Mouse (Mus musculus): ENCODE measurements around the gene Eda. TPM values are rescaled to one million over a fixed set of nuclear protein-coding genes. Genes with fewer than 3 reads are reported as not detected.

Eda gene
- 0.18 and 0.28 TPM in 2 replicates for polyA plus RNA-seq (2012; rRNA removed)

GRCm38 (mm10) chrX:99975250-99975984, at the start of gene Eda:
TSS of gene Eda (plus strand) at chrX:99975606.
- WGBS: 17% methylated on average over 35 of the region's 49 CpGs
- TF ChIP-seq CTCF (IDR thresholded peaks at IDR 0.05; ENCODE audit: extremely low read depth, insufficient read length, insufficient replicate concordance, low read depth, low read length) (no peak), POLR2A (IDR thresholded peaks at IDR 0.05; ENCODE audit: low read depth, low read length) (no peak)
- H3K27ac ChIP-seq (ENCODE audit: insufficient read depth, low read depth, low read length): no peak within 1 kb of the TSS

DNA sequence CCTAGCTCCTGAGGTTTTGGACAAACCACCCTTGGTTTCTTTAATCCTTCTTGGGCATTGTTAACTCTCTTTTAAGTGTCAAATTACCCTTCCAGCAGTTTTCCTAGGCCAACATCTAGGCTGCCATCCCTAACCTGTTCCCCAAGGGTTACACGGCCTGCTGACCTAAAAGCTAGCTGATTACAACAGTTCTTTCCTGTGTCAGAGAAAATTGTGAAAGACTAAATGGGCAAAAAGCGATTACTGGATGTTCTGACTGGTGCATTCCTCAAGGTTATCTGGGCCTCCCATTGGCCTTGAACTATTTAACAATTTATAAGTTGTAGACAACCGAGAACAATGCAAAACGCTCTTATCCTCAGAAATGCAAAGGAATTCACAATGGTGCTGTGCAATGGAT, 14.4 kb upstream of the Eda start:
- 77% methylated on average over 4 of the region's 4 CpGs for WGBS
- no peaks in the 10 kb centered on the region for H3K36me3 ChIP-seq (ENCODE audit: control insufficient read depth, insufficient read depth, low read length)
- H3K4me1 ChIP-seq (ENCODE audit: control insufficient read depth, insufficient read depth, insufficient read length, low read length): no peaks in the 10 kb centered on the region
- H3K4me3 ChIP-seq (ENCODE audit: low read depth, low read length): no peak overlapping the region
- no peaks in the 10 kb centered on the region for H3K27me3 ChIP-seq (ENCODE audit: control insufficient read depth, insufficient read depth, low read length)
- no peak overlapping the region for H3K27ac ChIP-seq (ENCODE audit: insufficient read depth, low read depth, low read length)
- TF ChIP-seq CTCF (IDR thresholded peaks at IDR 0.05; ENCODE audit: extremely low read depth, insufficient read length, insufficient replicate concordance, low read depth, low read length) (no peak), POLR2A (IDR thresholded peaks at IDR 0.05; ENCODE audit: low read depth, low read length) (no peak)

More at GRCm38 (mm10) chrX:99975250-99975984, at the start of gene Eda:
- Histone ChIP-seq H3K27me3 (ENCODE audit: control insufficient read depth, insufficient read depth, low read length) (0 out of 2 replicates have a peak, but pooled peaks cover 3% of the 10 kb centered on the region), H3K4me1 (ENCODE audit: control insufficient read depth, insufficient read depth, insufficient read length, low read length) (peaks cover 2% of the 10 kb centered on the region; the same call in 1 of the 2 replicates), H3K36me3 (ENCODE audit: control insufficient read depth, insufficient read depth, low read length) (no peaks in the 10 kb centered on the region), H3K4me3 (ENCODE audit: low read depth, low read length) (peak within 1 kb of the TSS; percentile 65)

DNA sequence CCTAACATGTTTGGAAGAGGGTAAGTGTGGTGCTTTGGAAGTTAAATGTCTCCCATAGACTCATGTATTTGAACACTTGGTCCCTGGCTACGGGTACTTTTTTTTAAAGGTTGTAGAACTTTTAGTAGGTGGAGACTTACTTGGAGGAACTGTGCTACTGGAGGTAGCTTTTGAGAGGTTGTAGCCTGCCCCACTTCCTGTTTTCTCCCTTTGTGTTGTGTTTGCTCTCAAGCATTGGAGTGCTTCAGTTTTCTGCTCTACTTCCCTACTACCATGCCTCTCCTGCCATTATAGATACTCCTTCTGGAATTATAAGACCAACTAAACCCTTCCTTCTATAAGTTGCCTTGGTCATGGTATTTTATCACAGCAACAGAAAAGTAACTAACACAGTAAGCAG, 5.3 kb upstream of the Eda start:
- Histone ChIP-seq H3K36me3 (ENCODE audit: control insufficient read depth, insufficient read depth, low read length) (no peaks in the 10 kb centered on the region), H3K27ac (ENCODE audit: insufficient read depth, low read depth, low read length) (no peak overlapping the region), H3K4me1 (ENCODE audit: control insufficient read depth, insufficient read depth, insufficient read length, low read length) (no peaks in the 10 kb centered on the region), H3K4me3 (ENCODE audit: low read depth, low read length) (no peak overlapping the region), H3K27me3 (ENCODE audit: control insufficient read depth, insufficient read depth, low read length) (no peaks in the 10 kb centered on the region)
- WGBS: 69% methylated on average over 1 of the region's 1 CpGs
- TF ChIP-seq CTCF (IDR thresholded peaks at IDR 0.05; ENCODE audit: extremely low read depth, insufficient read length, insufficient replicate concordance, low read depth, low read length): no peak
- TF ChIP-seq POLR2A (IDR thresholded peaks at IDR 0.05; ENCODE audit: low read depth, low read length): no peak

DNA sequence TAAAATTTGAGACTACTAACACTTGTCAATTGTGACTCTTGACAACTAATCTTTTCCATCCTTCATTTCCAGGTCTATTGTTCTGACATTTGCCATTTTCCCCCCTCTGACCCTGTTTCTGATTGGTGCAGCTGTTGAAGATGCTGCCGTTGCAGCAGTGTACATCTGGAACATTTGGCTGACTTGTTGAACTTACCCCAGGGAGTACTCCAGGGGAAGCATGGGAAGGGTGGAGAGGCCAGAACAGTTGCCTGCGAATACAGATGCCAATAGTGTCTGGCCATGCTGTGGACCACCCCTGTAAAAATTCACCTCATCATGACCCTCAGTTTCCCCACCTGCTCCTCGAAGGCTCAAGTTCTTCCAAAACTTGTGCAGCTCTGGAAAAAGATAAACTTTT, 1.0 kb upstream of the Eda start:
- Histone ChIP-seq H3K36me3 (ENCODE audit: control insufficient read depth, insufficient read depth, low read length) (no peaks in the 10 kb centered on the region), H3K27ac (ENCODE audit: insufficient read depth, low read depth, low read length) (no peak overlapping the region), H3K27me3 (ENCODE audit: control insufficient read depth, insufficient read depth, low read length) (0 out of 2 replicates have a peak, but pooled peaks cover 3% of the 10 kb centered on the region), H3K4me1 (ENCODE audit: control insufficient read depth, insufficient read depth, insufficient read length, low read length) (peaks cover 2% of the 10 kb centered on the region; the same call in 1 of the 2 replicates), H3K4me3 (ENCODE audit: low read depth, low read length) (no peak overlapping the region)
- WGBS: 66% methylated on average over 3 of the region's 3 CpGs
- TF ChIP-seq CTCF (IDR thresholded peaks at IDR 0.05; ENCODE audit: extremely low read depth, insufficient read length, insufficient replicate concordance, low read depth, low read length) (no peak), POLR2A (IDR thresholded peaks at IDR 0.05; ENCODE audit: low read depth, low read length) (no peak)

DNA sequence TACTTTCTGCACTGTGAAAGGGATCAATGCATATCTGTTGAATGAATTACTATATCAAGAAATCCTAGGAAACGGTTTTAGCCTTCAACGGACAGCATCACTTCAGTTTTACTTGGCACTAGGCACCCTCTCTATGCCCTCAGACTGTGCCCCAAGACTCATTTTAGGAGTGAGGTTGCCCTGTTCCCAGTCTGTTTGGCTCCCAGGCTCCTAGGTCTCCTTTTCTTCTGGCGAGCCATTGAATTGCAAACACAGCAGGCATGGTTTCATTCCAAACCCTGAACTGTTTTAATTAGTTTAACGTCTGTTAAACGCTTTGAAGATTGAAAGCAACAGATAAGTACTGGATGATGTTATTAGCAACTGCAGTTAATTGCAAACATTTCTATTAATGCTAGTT, 603 bp upstream of the Eda start:
- no peaks in the 10 kb centered on the region for H3K36me3 ChIP-seq (ENCODE audit: control insufficient read depth, insufficient read depth, low read length)
- TF ChIP-seq CTCF (IDR thresholded peaks at IDR 0.05; ENCODE audit: extremely low read depth, insufficient read length, insufficient replicate concordance, low read depth, low read length) (no peak), POLR2A (IDR thresholded peaks at IDR 0.05; ENCODE audit: low read depth, low read length) (no peak)
- no peak overlapping the region for H3K27ac ChIP-seq (ENCODE audit: insufficient read depth, low read depth, low read length)
- no peak overlapping the region for H3K4me3 ChIP-seq (ENCODE audit: low read depth, low read length)
- peaks cover 2% of the 10 kb centered on the region; the same call in 1 of the 2 replicates for H3K4me1 ChIP-seq (ENCODE audit: control insufficient read depth, insufficient read depth, insufficient read length, low read length)
- 23% methylated on average over 5 of the region's 5 CpGs for WGBS
- 0 out of 2 replicates have a peak, but pooled peaks cover 3% of the 10 kb centered on the region for H3K27me3 ChIP-seq (ENCODE audit: control insufficient read depth, insufficient read depth, low read length)

- Histone ChIP-seq H3K4me3 (ENCODE audit: low read depth, low read length) (peak overlapping the region; percentile 65), H3K36me3 (ENCODE audit: control insufficient read depth, insufficient read depth, low read length) (no peaks in the 10 kb centered on the region), H3K27me3 (ENCODE audit: control insufficient read depth, insufficient read depth, low read length) (0 out of 2 replicates have a peak, but pooled peaks cover 3% of the 10 kb centered on the region), H3K4me1 (ENCODE audit: control insufficient read depth, insufficient read depth, insufficient read length, low read length) (peaks cover 2% of the 10 kb centered on the region; the same call in 1 of the 2 replicates), H3K27ac (ENCODE audit: insufficient read depth, low read depth, low read length) (no peak overlapping the region)
- TF ChIP-seq CTCF (IDR thresholded peaks at IDR 0.05; ENCODE audit: extremely low read depth, insufficient read length, insufficient replicate concordance, low read depth, low read length): no peak
- TF ChIP-seq POLR2A (IDR thresholded peaks at IDR 0.05; ENCODE audit: low read depth, low read length): no peak
- 11% methylated on average over 48 of the region's 48 CpGs for WGBS
Observed at GRCm38 (mm10) chrX:99975985-99976924, 849 bp downstream of the Eda start.
